Mouse (Mus musculus) MEL (cell line): Measurements from ENCODE around the gene Slc29a3.

ENCODE experiments used
- CHD2 ChIP-seq: IDR thresholded peaks from 2 replicates; pipeline ENCODE4 v1.6.1; 2011; ENCODE audit warnings: low read length, improper control_type of control experiment
- CTCF ChIP-seq, 3 experiments: IDR thresholded peaks in 2 of 3; conservative IDR thresholded peaks in 1 of 3; 2 replicates each; pipeline ENCODE4 v1.5.1; 2011 to 2012; ENCODE audit warnings: low read length in 3 of 3, low read depth in 2 of 3, mild to moderate bottlenecking in 2 of 3, improper control_type of control experiment in 1 of 3, inconsistent platforms in 1 of 3, mixed read lengths in 1 of 3, moderate library complexity in 1 of 3; ENCODE audit not compliant: control insufficient read depth in 1 of 3, insufficient read depth in 1 of 3, poor library complexity in 1 of 3, severe bottlenecking in 1 of 3
- ELF1 ChIP-seq: IDR thresholded peaks from 2 replicates; pipeline ENCODE4 v1.6.1; 2014; ENCODE audit warnings: low read depth, mild to moderate bottlenecking, inconsistent platforms, low read length, improper control_type of control experiment, moderate library complexity
- MEF2A ChIP-seq: IDR thresholded peaks from 2 replicates; pipeline ENCODE4 v1.6.1; 2014; ENCODE audit warnings: low read depth, mild to moderate bottlenecking, inconsistent platforms, low read length, improper control_type of control experiment; ENCODE audit not compliant: poor library complexity, insufficient replicate concordance, severe bottlenecking; ENCODE audit errors: extremely low read depth
- POLR2A ChIP-seq, 2 experiments: IDR thresholded peaks; 2 replicates each; pipeline ENCODE4 v1.6.1; 2011 to 2012; ENCODE audit warnings: low read length in 2 of 2, mild to moderate bottlenecking in 2 of 2, control low read depth in 1 of 2, improper control_type of control experiment in 1 of 2, low read depth in 1 of 2, moderate library complexity in 1 of 2; ENCODE audit not compliant: control insufficient read depth in 1 of 2, insufficient read depth in 1 of 2, poor library complexity in 1 of 2
- SMC3 ChIP-seq: IDR thresholded peaks from 2 replicates; pipeline ENCODE4 v1.6.1; 2011; ENCODE audit warnings: low read depth, low read length, improper control_type of control experiment
- USF1 ChIP-seq: IDR thresholded peaks from 2 replicates; pipeline ENCODE4 v1.6.1; 2014; ENCODE audit warnings: low read depth, mild to moderate bottlenecking, inconsistent platforms, low read length, improper control_type of control experiment, moderate library complexity

- TF ChIP-seq CHD2 (no peak), ELF1 (no peak), SMC3 (no peak), USF1 (no peak), MEF2A (no peak), CTCF (IDR thresholded peaks at IDR 0.05 in 2 of 3, conservative IDR thresholded peaks at IDR 0.05 in 1 of 3; ENCODE audit: control insufficient read depth in 1 of 3, insufficient read depth in 1 of 3, low read depth in 2 of 3, low read length in 3 of 3, poor library complexity in 1 of 3, severe bottlenecking in 1 of 3) (no peak), POLR2A (IDR thresholded peaks at IDR 0.05; ENCODE audit: control insufficient read depth in 1 of 2, insufficient read depth in 1 of 2, low read depth in 1 of 2, low read length in 2 of 2, poor library complexity in 1 of 2) (no peak)
Measured at GRCm38 (mm10) chr10:60705134-60705533, 47.5 kb downstream of the Slc29a3 start.
